Comparison of ENCODE assay signal across 27 mouse cellular contexts in the genomic region with DNA sequence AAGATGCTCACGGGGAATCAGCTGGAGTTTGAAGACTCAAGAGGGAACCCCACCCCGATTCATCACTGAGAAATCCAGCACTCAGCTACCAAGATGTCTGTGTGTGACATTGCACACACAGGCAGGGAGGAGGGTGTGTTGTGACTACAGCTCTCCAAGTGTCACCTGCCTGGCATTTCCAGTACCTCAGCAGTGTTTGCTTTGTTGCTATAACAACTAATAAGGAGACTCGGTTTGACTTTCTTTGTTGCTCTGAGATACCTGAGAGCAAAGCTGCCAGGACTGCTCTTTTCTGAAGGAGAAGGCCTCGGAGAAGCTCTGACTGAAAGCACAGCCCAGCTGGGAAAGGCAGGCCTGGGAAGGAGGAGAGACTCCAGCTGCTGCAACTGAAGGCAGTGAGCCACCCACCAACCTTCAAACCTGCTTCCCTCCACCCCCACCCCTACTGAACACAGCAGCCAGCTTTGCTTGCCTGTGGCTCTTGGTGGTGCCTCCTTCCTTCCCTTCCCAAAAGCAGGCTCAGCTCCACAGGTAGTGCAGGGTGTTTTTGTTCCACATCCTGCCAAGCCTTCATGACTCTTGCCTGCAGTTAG.
DNase-seq lines count a peak whose midpoint lies in the region; ATAC-seq lines count a peak whose summit lies in the region.
"Had no signal": no experiment of that assay in that cellular context is flagged by ENCODE, and none has a peak within 500 bp of the region (broad histone marks: within the 10 kb centered on the region; RNA-seq: fewer than 3 reads in every experiment).

No protein-coding gene starts in this region.

- H3K4me2 ChIP-seq in hindbrain, embryonic 13.5 days: no peak overlapping the region
- H3K4me2 ChIP-seq in lung, embryonic 15.5 days: no peak overlapping the region
- H3K4me2 ChIP-seq: embryonic facial prominence, embryonic 12.5 days; heart, embryonic 13.5 days; kidney, embryonic 15.5 days; limb, embryonic 12.5 days; liver, embryonic 11.5 days; midbrain, embryonic 12.5 days; stomach, embryonic 15.5 days had no signal

- H3K4me1 ChIP-seq in hindbrain, embryonic 10.5 days (replicated peaks): peaks cover 6% of the 10 kb centered on the region
- H3K4me1 ChIP-seq in hindbrain, embryonic 13.5 days (replicated peaks): peaks cover 8% of the 10 kb centered on the region
- H3K4me1 ChIP-seq in lung, embryonic 15.5 days: no peaks in the 10 kb centered on the region
- H3K4me1 ChIP-seq: embryonic facial prominence, embryonic 12.5 days; heart, embryonic 13.5 days; kidney, embryonic 15.5 days; limb, embryonic 12.5 days had no signal

- H3K9me3 ChIP-seq in hindbrain, embryonic 10.5 days: no peaks in the 10 kb centered on the region
- H3K9me3 ChIP-seq in hindbrain, embryonic 13.5 days: no peaks in the 10 kb centered on the region
- no peaks in the 10 kb centered on the region for H3K9me3 ChIP-seq in lung, embryonic 15.5 days
- H3K9me3 ChIP-seq: embryonic facial prominence, embryonic 12.5 days; heart, embryonic 13.5 days; kidney, embryonic 15.5 days; limb, embryonic 12.5 days; midbrain, embryonic 12.5 days; stomach, embryonic 15.5 days had no signal

- no peak for DNase-seq in hindbrain, embryonic 10.5 days (ENCODE audit: low spot score)
- peak; percentile 72 for DNase-seq in brain, adult 2 months (ENCODE audit: low read depth, low spot score)
- DNase-seq in lung, postnatal 36 days: peak; percentile 62
- DNase-seq in layer of hippocampus, adult 8-10 months (ENCODE audit: low spot score in 2 of 2): no peak
- no peak for DNase-seq in thymus, postnatal 36 days
- DNase-seq: adrenal gland, adult 8-10 months; B cell, adult 2 months; cerebellum, adult 8-10 months; cerebellum, postnatal 36 days; embryo, embryonic 11 days; gastrocnemius, postnatal 36 days; heart, postnatal 10 days; kidney, adult 18-20 months; kidney, postnatal 25 days; right cerebral cortex, postnatal 25 days; thymus, postnatal 14 days had no signal

- H3K27ac ChIP-seq in hindbrain, embryonic 10.5 days: 0 out of 2 replicates have a peak overlapping the region, but pooled peaks have one; percentile 35
- H3K27ac ChIP-seq in hindbrain, embryonic 13.5 days: no peak overlapping the region
- peak overlapping the region; percentile 50; the same call in 1 of the 2 replicates for H3K27ac ChIP-seq in lung, embryonic 15.5 days
- H3K27ac ChIP-seq: embryonic facial prominence, embryonic 12.5 days; heart, embryonic 13.5 days; kidney, embryonic 15.5 days; left cerebral cortex, adult 2 months; limb, embryonic 12.5 days; midbrain, embryonic 12.5 days; stomach, embryonic 15.5 days had no signal

- WGBS in hindbrain, embryonic 10.5 days: 63% methylated on average over 4 of the region's 4 CpGs
- 58% methylated on average over 4 of the region's 4 CpGs for WGBS in hindbrain, embryonic 13.5 days
- WGBS in lung, embryonic 15.5 days: 36% methylated on average over 4 of the region's 4 CpGs

- H3K36me3 ChIP-seq in hindbrain, embryonic 10.5 days: no peaks in the 10 kb centered on the region
- no peaks in the 10 kb centered on the region for H3K36me3 ChIP-seq in hindbrain, embryonic 13.5 days
- H3K36me3 ChIP-seq in lung, embryonic 15.5 days: no peaks in the 10 kb centered on the region
- H3K36me3 ChIP-seq: embryonic facial prominence, embryonic 12.5 days; heart, embryonic 13.5 days; kidney, embryonic 15.5 days; limb, embryonic 12.5 days; midbrain, embryonic 12.5 days; stomach, embryonic 15.5 days had no signal

- no peak overlapping the region for H3K4me3 ChIP-seq in hindbrain, embryonic 10.5 days
- no peak overlapping the region for H3K4me3 ChIP-seq in hindbrain, embryonic 13.5 days
- no peak overlapping the region for H3K4me3 ChIP-seq in lung, embryonic 15.5 days
- H3K4me3 ChIP-seq: embryonic facial prominence, embryonic 12.5 days; heart, embryonic 13.5 days; kidney, embryonic 15.5 days; left cerebral cortex, adult 2 months; limb, embryonic 12.5 days; midbrain, embryonic 12.5 days; stomach, embryonic 15.5 days had no signal

- no peak overlapping the region for H3K9ac ChIP-seq in hindbrain, embryonic 13.5 days
- no peak overlapping the region for H3K9ac ChIP-seq in lung, embryonic 15.5 days
- H3K9ac ChIP-seq: embryonic facial prominence, embryonic 12.5 days; heart, embryonic 13.5 days; kidney, embryonic 15.5 days; limb, embryonic 12.5 days; midbrain, embryonic 12.5 days; stomach, embryonic 15.5 days had no signal

- no peak for ATAC-seq in hindbrain, embryonic 13.5 days (ENCODE audit: low FRiP score)
- ATAC-seq in lung, embryonic 15.5 days (ENCODE audit: borderline replicate concordance, extremely low read depth, low FRiP score, low TSS enrichment): no peak
- ATAC-seq: hindbrain, embryonic 16.5 days had no signal

- no peaks in the 10 kb centered on the region; the same call in 1 of the 2 replicates for H3K27me3 ChIP-seq in hindbrain, embryonic 10.5 days (ENCODE audit: insufficient read depth, poor library complexity, severe bottlenecking)
- H3K27me3 ChIP-seq in hindbrain, embryonic 13.5 days: no peaks in the 10 kb centered on the region
- H3K27me3 ChIP-seq in lung, embryonic 15.5 days: peaks cover 6% of the 10 kb centered on the region
- H3K27me3 ChIP-seq: midbrain, embryonic 12.5 days had no signal

Comparison
In these comparisons a context has a peak if more than half of its experiments do, and no peak if none do; other contexts are left out.
1. DNase-seq: peak in brain, adult 2 months (single experiment) and lung, postnatal 36 days (single experiment); none in hindbrain, embryonic 10.5 days (single experiment), layer of hippocampus, adult 8-10 months (0 of 2) and thymus, postnatal 36 days (0 of 2).